Mouse (Mus musculus) neural tube, embryonic 11.5 days (tissue): Measurements from ENCODE around the gene Zfp37. TPM values are rescaled to one million over a fixed set of nuclear protein-coding genes. Genes with fewer than 3 reads are reported as not detected.

Experiments used
- ATAC-seq: fragments of 200-750 bp; cut with Nextera tagmentation; 2 replicates; pipeline ENCODE4 v1.8.0; 2017; ENCODE audit warnings: moderate number of reproducible peaks, mild to moderate bottlenecking, moderate TSS enrichment, moderate library complexity; ENCODE audit not compliant: insufficient read depth, low FRiP score, low TSS enrichment
- DNase-seq: peaks from one replicate; pipeline ENCODE4 v3.0.0-alpha.2; 2015; ENCODE audit warnings: low spot score
- H3K27ac ChIP-seq: fragments of 300-500 bp; sonication (generic); 2 replicates; pipeline ENCODE4 v1.5.1; 2014; ENCODE audit warnings: low read depth, mild to moderate bottlenecking, low read length
- H3K27me3 ChIP-seq: fragments of 300-500 bp; sonication (generic); 2 replicates; pipeline ENCODE4 v1.6.1; 2014; ENCODE audit warnings: mild to moderate bottlenecking, low read length, mixed read lengths; ENCODE audit not compliant: control insufficient read depth, insufficient read depth
- H3K36me3 ChIP-seq: fragments of 300-500 bp; sonication (generic); 2 replicates; pipeline ENCODE4 v1.6.1; 2014; ENCODE audit warnings: mild to moderate bottlenecking, low read length, moderate library complexity, mixed read lengths; ENCODE audit not compliant: control insufficient read depth, insufficient read depth
- H3K4me1 ChIP-seq: fragments of 300-500 bp; sonication (generic); 2 replicates; pipeline ENCODE4 v1.6.1; 2014; ENCODE audit warnings: low read length, mixed read lengths; ENCODE audit not compliant: control insufficient read depth, insufficient read depth
- H3K4me2 ChIP-seq: fragments of 300-500 bp; sonication (generic); 2 replicates; pipeline ENCODE4 v1.6.1; 2014; ENCODE audit warnings: low read depth, mild to moderate bottlenecking, moderate library complexity
- H3K4me3 ChIP-seq: fragments of 300-500 bp; sonication (generic); 2 replicates; pipeline ENCODE4 v1.5.1; 2014; ENCODE audit warnings: low read depth, low read length
- H3K9ac ChIP-seq: fragments of 300-500 bp; sonication (generic); 2 replicates; pipeline ENCODE4 v1.6.1; 2014; ENCODE audit warnings: mild to moderate bottlenecking, low read length
- H3K9me3 ChIP-seq: fragments of 300-500 bp; sonication (generic); 2 replicates; pipeline ENCODE4 v1.6.1; 2016; ENCODE audit warnings: low read length; ENCODE audit not compliant: control insufficient read depth
- WGBS: fragments of 180-500 bp; shearing (Covaris S2); extraction: QIAGEN DNeasy Blood & Tissue Kit; methylation state at CpG from one replicate; pipeline ENCODE4 v1.1.7; 2014; 5-methylcytosine and 5-hydroxymethylcytosine counted together
- polyA plus RNA-seq: library from polyadenylated mRNA; unstranded; fragments of >200 nt; fragmentation: Nextera tagmentation; extraction: Ambion mirVana; gene quantifications from 2 replicates; pipeline ENCODE4 v1.2.1, GENCODE M21; 2014

Gene Zfp37
- polyA plus RNA-seq, 1 experiment from 2014 or later, result 29.4 TPM

GRCm38 (mm10) chr4:62240586-62240985, 9.7 kb upstream of the Zfp37 start:
- DNase-seq (no peak), ATAC-seq (no peak)
- Histone ChIP-seq H3K4me3 (no peak overlapping the region), H3K9me3 (no peaks in the 10 kb centered on the region), H3K27me3 (no peaks in the 10 kb centered on the region), H3K4me2 (no peak overlapping the region), H3K27ac (no peak overlapping the region), H3K36me3 (no peaks in the 10 kb centered on the region), H3K9ac (no peak overlapping the region), H3K4me1 (no peaks in the 10 kb centered on the region)
- 66% methylated on average over 6 of the region's 6 CpGs for WGBS

GRCm38 (mm10) chr4:62230153-62230552, 694 bp downstream of the Zfp37 start:
- ATAC-seq, result no peak
- WGBS, result 68% methylated on average over 1 of the region's 1 CpGs

GRCm38 (mm10) chr4:62229448-62229847, 1.4 kb downstream of the Zfp37 start:
- no peak overlapping the region for H3K27ac ChIP-seq
- DNase-seq (no peak), ATAC-seq (no peak)
- 92% methylated on average over 7 of the region's 7 CpGs for WGBS
- no peak overlapping the region for H3K9ac ChIP-seq
- H3K27me3 ChIP-seq, result no peaks in the 10 kb centered on the region
- no peaks in the 10 kb centered on the region for H3K9me3 ChIP-seq
- H3K4me1 ChIP-seq, result no peaks in the 10 kb centered on the region
- no peaks in the 10 kb centered on the region for H3K36me3 ChIP-seq
- H3K4me3 ChIP-seq, result no peak overlapping the region
- H3K4me2 ChIP-seq, result no peak overlapping the region

More at GRCm38 (mm10) chr4:62230153-62230552, 694 bp downstream of the Zfp37 start:
- DNase-seq, result no peak
- no peaks in the 10 kb centered on the region for H3K36me3 ChIP-seq
- no peak overlapping the region for H3K4me2 ChIP-seq
- H3K9me3 ChIP-seq, result no peaks in the 10 kb centered on the region
- H3K27me3 ChIP-seq, result no peaks in the 10 kb centered on the region
- no peak overlapping the region for H3K4me3 ChIP-seq
- H3K9ac ChIP-seq, result no peak overlapping the region
- H3K4me1 ChIP-seq, result no peaks in the 10 kb centered on the region
- H3K27ac ChIP-seq, result no peak overlapping the region

GRCm38 (mm10) chr4:62228391-62228790, 2.5 kb downstream of the Zfp37 start:
- Histone ChIP-seq H3K4me3 (no peak overlapping the region), H3K4me1 (no peaks in the 10 kb centered on the region), H3K9ac (no peak overlapping the region), H3K36me3 (no peaks in the 10 kb centered on the region), H3K27ac (no peak overlapping the region), H3K4me2 (no peak overlapping the region), H3K9me3 (no peaks in the 10 kb centered on the region), H3K27me3 (no peaks in the 10 kb centered on the region)
- ATAC-seq (no peak; the same call in 1 of the 2 replicates), DNase-seq (peak; percentile 57)
- WGBS, result 42% methylated on average over 10 of the region's 10 CpGs

GRCm38 (mm10) chr4:62213490-62213889, 17.4 kb downstream of the Zfp37 start:
- Histone ChIP-seq H3K27me3 (no peaks in the 10 kb centered on the region), H3K36me3 (no peaks in the 10 kb centered on the region), H3K9ac (no peak overlapping the region), H3K4me1 (no peaks in the 10 kb centered on the region), H3K4me2 (no peak overlapping the region), H3K27ac (no peak overlapping the region), H3K4me3 (no peak overlapping the region), H3K9me3 (no peaks in the 10 kb centered on the region)
- ATAC-seq (no peak), DNase-seq (no peak)
- 85% methylated on average over 2 of the region's 2 CpGs for WGBS

GRCm38 (mm10) chr4:62210035-62210434, 20.8 kb downstream of the Zfp37 start:
- 45% methylated on average over 4 of the region's 4 CpGs for WGBS
- Histone ChIP-seq H3K4me2 (no peak overlapping the region), H3K9me3 (no peaks in the 10 kb centered on the region), H3K36me3 (no peaks in the 10 kb centered on the region), H3K4me1 (no peaks in the 10 kb centered on the region), H3K27ac (no peak overlapping the region), H3K9ac (no peak overlapping the region), H3K4me3 (no peak overlapping the region), H3K27me3 (no peaks in the 10 kb centered on the region)
- ATAC-seq, result no peak
- DNase-seq, result no peak

GRCm38 (mm10) chr4:62208696-62209380, 22.0 kb downstream of the Zfp37 start:
- Histone ChIP-seq H3K4me1 (no peaks in the 10 kb centered on the region), H3K27me3 (no peaks in the 10 kb centered on the region), H3K9ac (peak overlapping the region; percentile 81), H3K4me3 (peak overlapping the region; percentile 64), H3K27ac (peak overlapping the region; percentile 83), H3K36me3 (peaks cover 3% of the 10 kb centered on the region; the same call in 1 of the 2 replicates), H3K4me2 (peak overlapping the region; percentile 61), H3K9me3 (no peaks in the 10 kb centered on the region)
- ATAC-seq (peak; percentile 29), DNase-seq (peak; percentile 11)
- WGBS, result 4% methylated on average over 19 of the region's 19 CpGs

- Histone ChIP-seq H3K4me1 (no peaks in the 10 kb centered on the region), H3K9ac (peak overlapping the region; percentile 81), H3K4me2 (peak overlapping the region; percentile 61), H3K4me3 (peak overlapping the region; percentile 64), H3K9me3 (no peaks in the 10 kb centered on the region), H3K36me3 (peaks cover 11% of the 10 kb centered on the region), H3K27ac (peak overlapping the region; percentile 83), H3K27me3 (no peaks in the 10 kb centered on the region)
- DNase-seq (peak; percentile 91), ATAC-seq (peak; percentile 95)
- 1% methylated on average over 45 of the region's 45 CpGs for WGBS
Measured at GRCm38 (mm10) chr4:62207851-62208695, 22.8 kb downstream of the Zfp37 start.
